Mouse (Mus musculus): ENCODE measurements around the gene Treh.
"Not testable (repeated sequence)": the region's sequence is repeated elsewhere in the genome, so short reads cannot be mapped to it uniquely, and the experiment has no call there.

Treh gene

GRCm38 (mm10) chr9:44673005-44673404, at the start of gene Treh:
Gene Treh, plus strand, starts transcription at chr9:44673233.
- no peak for DNase-seq (ENCODE audit: low spot score)

GRCm38 (mm10) chr9:44624390-44624789, 48.6 kb upstream of the Treh start:
- no peak for DNase-seq (ENCODE audit: low spot score)

- no peak for DNase-seq (ENCODE audit: low spot score)
Observed at GRCm38 (mm10) chr9:44626268-44626667, 46.8 kb upstream of the Treh start.

- no peak for DNase-seq (ENCODE audit: low spot score)
Observed at GRCm38 (mm10) chr9:44637551-44638169, 35.4 kb upstream of the Treh start.

- not testable (repeated sequence) for DNase-seq (ENCODE audit: low spot score)
Observed at GRCm38 (mm10) chr9:44638726-44639125, 34.3 kb upstream of the Treh start.

GRCm38 (mm10) chr9:44640028-44640427, 33.0 kb upstream of the Treh start:
- not testable (repeated sequence) for DNase-seq (ENCODE audit: low spot score)

GRCm38 (mm10) chr9:44640646-44641357, 32.2 kb upstream of the Treh start:
- DNase-seq (ENCODE audit: low spot score), result no peak

GRCm38 (mm10) chr9:44641616-44642015, 31.4 kb upstream of the Treh start:
- DNase-seq (ENCODE audit: low spot score), result no peak

- DNase-seq (ENCODE audit: low spot score), result no peak
Observed at GRCm38 (mm10) chr9:44643103-44643502, 29.9 kb upstream of the Treh start.

GRCm38 (mm10) chr9:44644186-44644585, 28.8 kb upstream of the Treh start:
- DNase-seq (ENCODE audit: low spot score), result no peak

GRCm38 (mm10) chr9:44645481-44645880, 27.6 kb upstream of the Treh start:
- no peak for DNase-seq (ENCODE audit: low spot score)

- peak; percentile 80 for DNase-seq (ENCODE audit: low spot score)
Observed at GRCm38 (mm10) chr9:44645924-44646323, 27.1 kb upstream of the Treh start.

GRCm38 (mm10) chr9:44646366-44646765, 26.7 kb upstream of the Treh start:
- peak; percentile 36 for DNase-seq (ENCODE audit: low spot score)

- no peak for DNase-seq (ENCODE audit: low spot score)
Observed at GRCm38 (mm10) chr9:44647026-44647425, 26.0 kb upstream of the Treh start.

GRCm38 (mm10) chr9:44647656-44648055, 25.4 kb upstream of the Treh start:
- no peak for DNase-seq (ENCODE audit: low spot score)

- peak; percentile 57 for DNase-seq (ENCODE audit: low spot score)
Observed at GRCm38 (mm10) chr9:44648881-44649281, 24.2 kb upstream of the Treh start.

GRCm38 (mm10) chr9:44652027-44652426, 21.0 kb upstream of the Treh start:
- peak; percentile 70 for DNase-seq (ENCODE audit: low spot score)

GRCm38 (mm10) chr9:44653896-44654295, 19.1 kb upstream of the Treh start:
- no peak for DNase-seq (ENCODE audit: low spot score)

GRCm38 (mm10) chr9:44655098-44656066, 17.7 kb upstream of the Treh start:
- peak; percentile 54 for DNase-seq (ENCODE audit: low spot score)

GRCm38 (mm10) chr9:44663706-44664105, 9.3 kb upstream of the Treh start:
- no peak for DNase-seq (ENCODE audit: low spot score)

- DNase-seq (ENCODE audit: low spot score), result no peak
Observed at GRCm38 (mm10) chr9:44671416-44671815, 1.6 kb upstream of the Treh start.

- no peak for DNase-seq (ENCODE audit: low spot score)
Observed at GRCm38 (mm10) chr9:44672291-44672865, 655 bp upstream of the Treh start.
